Mouse (Mus musculus): ENCODE measurements at regions not wholly inside any gene's neighbourhood (a gene's known extent, or its start where the extent isn't known, plus 50 kb on each side); places are given as distances from the start of the nearest gene placed in this dataset.

GRCm38 (mm10) chr3:33918785-33919184 is 74.7 kb upstream of the Ccdc39 start:
- WGBS, result 6% methylated on average over 10 of the region's 10 CpGs
- Histone ChIP-seq H3K36me3 (no peaks in the 10 kb centered on the region), H3K27ac (no peak overlapping the region), H3K4me2 (no peak overlapping the region), H3K4me3 (replicated peaks) (no peak overlapping the region), H3K9ac (replicated peaks) (no peak overlapping the region), H3K27me3 (no peaks in the 10 kb centered on the region; the same call in 1 of the 2 replicates), H3K9me3 (peaks cover 6% of the 10 kb centered on the region; the same call in 1 of the 2 replicates), H3K4me1 (replicated peaks) (no peaks in the 10 kb centered on the region)
- ATAC-seq (ENCODE audit: insufficient number of reproducible peaks, insufficient read depth, low FRiP score, low TSS enrichment, low read depth), result no peak; the same call in 1 of the 2 replicates

- H3K27me3 ChIP-seq, result no peaks in the 10 kb centered on the region
- H3K9me3 ChIP-seq, result no peaks in the 10 kb centered on the region
- no peak overlapping the region for H3K27ac ChIP-seq
- H3K36me3 ChIP-seq, result no peaks in the 10 kb centered on the region
- H3K4me1 ChIP-seq (replicated peaks), result no peaks in the 10 kb centered on the region
- no peak overlapping the region for H3K4me3 ChIP-seq (replicated peaks)
- no peak for ATAC-seq (ENCODE audit: insufficient number of reproducible peaks, insufficient read depth, low FRiP score, low TSS enrichment, low read depth)
- no peak overlapping the region for H3K9ac ChIP-seq (replicated peaks)
- H3K4me2 ChIP-seq, result no peak overlapping the region
- 82% methylated on average over 4 of the region's 4 CpGs for WGBS
Measured at GRCm38 (mm10) chr3:33925072-33925471, 81.0 kb upstream of the Ccdc39 start.

- 1% methylated on average over 6 of the region's 6 CpGs for WGBS
- Histone ChIP-seq H3K4me3 (replicated peaks) (no peak overlapping the region), H3K9ac (replicated peaks) (no peak overlapping the region), H3K27me3 (peaks cover 26% of the 10 kb centered on the region), H3K4me2 (peak overlapping the region; percentile 34), H3K4me1 (replicated peaks) (peaks cover 12% of the 10 kb centered on the region), H3K27ac (no peak overlapping the region), H3K9me3 (no peaks in the 10 kb centered on the region), H3K36me3 (no peaks in the 10 kb centered on the region)
- no peak for ATAC-seq (ENCODE audit: insufficient number of reproducible peaks, insufficient read depth, low FRiP score, low TSS enrichment, low read depth)
Measured at GRCm38 (mm10) chr3:33955064-33955463, 64.7 kb upstream of the Fxr1 start.

GRCm38 (mm10) chr3:33955854-33956624 is 63.7 kb upstream of the Fxr1 start:
- Histone ChIP-seq H3K36me3 (no peaks in the 10 kb centered on the region), H3K4me3 (replicated peaks) (peak overlapping the region; percentile 20; the same call in 1 of the 2 replicates), H3K27ac (no peak overlapping the region), H3K9me3 (no peaks in the 10 kb centered on the region), H3K4me1 (replicated peaks) (peaks cover 12% of the 10 kb centered on the region), H3K9ac (replicated peaks) (no peak overlapping the region), H3K27me3 (peaks cover 26% of the 10 kb centered on the region), H3K4me2 (peak overlapping the region; percentile 55)
- no peak for ATAC-seq (ENCODE audit: insufficient number of reproducible peaks, insufficient read depth, low FRiP score, low TSS enrichment, low read depth)
- 2% methylated on average over 19 of the region's 19 CpGs for WGBS

- H3K36me3 ChIP-seq, result no peaks in the 10 kb centered on the region
- WGBS, result 44% methylated on average over 3 of the region's 3 CpGs
- no peak overlapping the region for H3K4me2 ChIP-seq
- H3K9ac ChIP-seq (replicated peaks), result no peak overlapping the region
- no peak for ATAC-seq (ENCODE audit: insufficient number of reproducible peaks, insufficient read depth, low FRiP score, low TSS enrichment, low read depth)
- H3K4me1 ChIP-seq (replicated peaks), result peaks cover 12% of the 10 kb centered on the region
- H3K9me3 ChIP-seq, result no peaks in the 10 kb centered on the region
- no peak overlapping the region for H3K4me3 ChIP-seq (replicated peaks)
- H3K27ac ChIP-seq, result no peak overlapping the region
- peaks cover 26% of the 10 kb centered on the region for H3K27me3 ChIP-seq
Measured at GRCm38 (mm10) chr3:33956625-33957023, 63.1 kb upstream of the Fxr1 start.

- Histone ChIP-seq H3K9ac (replicated peaks) (no peak overlapping the region), H3K27me3 (peaks cover 26% of the 10 kb centered on the region), H3K36me3 (no peaks in the 10 kb centered on the region), H3K4me2 (no peak overlapping the region), H3K4me1 (replicated peaks) (peaks cover 12% of the 10 kb centered on the region), H3K9me3 (no peaks in the 10 kb centered on the region), H3K4me3 (replicated peaks) (no peak overlapping the region), H3K27ac (no peak overlapping the region)
- ATAC-seq (ENCODE audit: insufficient number of reproducible peaks, insufficient read depth, low FRiP score, low TSS enrichment, low read depth), result no peak
- 91% methylated on average over 10 of the region's 10 CpGs for WGBS
Measured at GRCm38 (mm10) chr3:33957676-33958075, 62.1 kb upstream of the Fxr1 start.

GRCm38 (mm10) chr3:33958216-33958615 is 61.5 kb upstream of the Fxr1 start:
- Histone ChIP-seq H3K4me1 (replicated peaks) (peaks cover 12% of the 10 kb centered on the region), H3K4me2 (no peak overlapping the region), H3K4me3 (replicated peaks) (no peak overlapping the region), H3K36me3 (no peaks in the 10 kb centered on the region), H3K9me3 (no peaks in the 10 kb centered on the region), H3K27me3 (peaks cover 26% of the 10 kb centered on the region), H3K27ac (no peak overlapping the region), H3K9ac (replicated peaks) (no peak overlapping the region)
- 80% methylated on average over 4 of the region's 4 CpGs for WGBS
- ATAC-seq (ENCODE audit: insufficient number of reproducible peaks, insufficient read depth, low FRiP score, low TSS enrichment, low read depth), result no peak

- Histone ChIP-seq H3K27ac (no peak overlapping the region), H3K36me3 (no peaks in the 10 kb centered on the region), H3K27me3 (peaks cover 10% of the 10 kb centered on the region), H3K4me2 (no peak overlapping the region), H3K4me1 (replicated peaks) (peaks cover 7% of the 10 kb centered on the region), H3K9me3 (no peaks in the 10 kb centered on the region), H3K9ac (replicated peaks) (no peak overlapping the region), H3K4me3 (replicated peaks) (no peak overlapping the region)
- 57% methylated on average over 6 of the region's 6 CpGs for WGBS
- ATAC-seq (ENCODE audit: insufficient number of reproducible peaks, insufficient read depth, low FRiP score, low TSS enrichment, low read depth), result no peak
Measured at GRCm38 (mm10) chr3:33960211-33960610, 59.5 kb upstream of the Fxr1 start.

- Histone ChIP-seq H3K4me1 (replicated peaks) (no peaks in the 10 kb centered on the region), H3K4me3 (replicated peaks) (no peak overlapping the region), H3K9ac (replicated peaks) (no peak overlapping the region), H3K4me2 (no peak overlapping the region), H3K27ac (no peak overlapping the region), H3K27me3 (no peaks in the 10 kb centered on the region), H3K9me3 (no peaks in the 10 kb centered on the region), H3K36me3 (no peaks in the 10 kb centered on the region)
- 82% methylated on average over 5 of the region's 5 CpGs for WGBS
- no peak for ATAC-seq (ENCODE audit: insufficient number of reproducible peaks, insufficient read depth, low FRiP score, low TSS enrichment, low read depth)
Measured at GRCm38 (mm10) chr3:33962938-33963337, 56.8 kb upstream of the Fxr1 start.

- H3K36me3 ChIP-seq, result no peaks in the 10 kb centered on the region
- H3K27ac ChIP-seq, result no peak overlapping the region
- no peak overlapping the region for H3K9ac ChIP-seq (replicated peaks)
- WGBS, result 87% methylated on average over 8 of the region's 8 CpGs
- no peak for ATAC-seq (ENCODE audit: insufficient number of reproducible peaks, insufficient read depth, low FRiP score, low TSS enrichment, low read depth)
- no peaks in the 10 kb centered on the region for H3K4me1 ChIP-seq (replicated peaks)
- no peak overlapping the region for H3K4me3 ChIP-seq (replicated peaks)
- no peaks in the 10 kb centered on the region for H3K27me3 ChIP-seq
- H3K9me3 ChIP-seq, result no peaks in the 10 kb centered on the region
- no peak overlapping the region for H3K4me2 ChIP-seq
Measured at GRCm38 (mm10) chr3:33967184-33967583, 52.6 kb upstream of the Fxr1 start.
